Mouse (Mus musculus): Measurements from ENCODE around the gene Trio.

Trio gene

DNA sequence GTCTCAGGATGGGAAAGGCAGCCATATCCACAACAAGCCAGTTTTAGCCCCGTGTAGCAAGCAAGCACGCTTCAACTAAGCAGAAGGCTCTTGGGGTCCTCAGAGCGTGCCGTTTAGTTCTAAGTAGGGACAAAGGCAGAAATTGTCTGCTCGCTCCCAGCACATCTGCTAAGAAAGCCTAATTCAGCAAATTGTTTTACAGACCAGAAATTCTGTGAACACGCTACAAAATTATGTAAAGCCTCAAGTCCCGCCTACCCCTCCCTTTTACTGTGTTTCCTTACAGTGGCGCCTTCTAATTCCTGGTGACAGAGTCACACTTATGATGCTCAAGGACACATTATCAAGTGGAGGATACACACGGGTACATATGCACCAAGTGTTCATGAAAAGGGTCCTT lies 80.1 kb downstream of the Trio start:
- no peak for DNase-seq (ENCODE audit: low read depth, low spot score)

DNA sequence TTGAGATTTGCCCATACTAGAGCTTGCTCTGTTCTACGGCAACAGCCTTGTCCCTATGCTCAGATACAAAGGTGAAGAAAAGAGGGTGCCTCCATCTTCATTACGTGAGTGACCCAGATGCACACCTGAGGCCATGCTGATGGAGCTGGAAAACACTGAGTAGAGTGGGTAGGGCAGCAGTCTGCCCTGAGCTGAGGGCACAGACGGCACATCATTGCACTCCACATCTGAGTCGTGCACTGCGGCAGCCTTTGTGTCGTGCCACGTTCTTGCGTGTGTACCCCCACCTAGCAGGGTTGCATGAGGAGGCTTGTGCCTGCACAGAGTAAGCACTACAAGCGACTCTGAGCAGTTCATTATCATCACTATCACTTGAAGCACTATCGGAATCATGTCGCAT lies 80.8 kb downstream of the Trio start:
- DNase-seq (ENCODE audit: low read depth, low spot score), result no peak

DNA sequence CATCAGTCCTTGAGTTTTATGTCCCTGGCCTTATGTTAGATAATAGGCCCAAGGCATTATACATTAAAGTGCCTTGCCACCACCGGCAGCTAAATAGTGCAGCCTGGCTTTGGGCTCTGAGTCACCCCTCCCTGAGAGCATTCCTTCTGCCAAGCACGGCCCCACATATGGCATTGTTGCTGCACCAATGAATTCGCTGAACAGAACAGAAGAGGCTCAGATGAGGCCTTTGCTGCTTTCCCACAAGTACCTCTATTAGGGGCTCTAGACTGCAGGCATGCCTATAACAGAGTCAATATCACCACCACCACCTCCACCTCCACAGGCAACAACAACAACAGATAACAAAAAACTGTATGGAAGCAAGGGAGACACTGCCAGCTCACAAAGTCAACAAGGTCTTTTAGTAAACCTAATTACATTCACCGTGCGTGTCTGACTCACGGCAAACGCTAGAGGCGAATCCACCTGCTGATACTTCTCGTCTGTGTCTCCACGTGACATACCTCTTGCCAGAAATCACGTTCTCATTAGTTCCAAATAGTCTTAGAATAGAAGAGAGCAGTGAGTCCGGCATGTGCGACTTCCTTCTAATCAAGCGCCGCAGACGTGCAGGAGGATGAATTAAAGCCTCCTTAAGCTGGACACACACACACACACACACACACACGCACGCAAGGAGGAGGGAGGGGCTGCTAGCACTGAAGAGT lies 82.0 kb downstream of the Trio start:
- no peak for DNase-seq (ENCODE audit: low read depth, low spot score)

DNA sequence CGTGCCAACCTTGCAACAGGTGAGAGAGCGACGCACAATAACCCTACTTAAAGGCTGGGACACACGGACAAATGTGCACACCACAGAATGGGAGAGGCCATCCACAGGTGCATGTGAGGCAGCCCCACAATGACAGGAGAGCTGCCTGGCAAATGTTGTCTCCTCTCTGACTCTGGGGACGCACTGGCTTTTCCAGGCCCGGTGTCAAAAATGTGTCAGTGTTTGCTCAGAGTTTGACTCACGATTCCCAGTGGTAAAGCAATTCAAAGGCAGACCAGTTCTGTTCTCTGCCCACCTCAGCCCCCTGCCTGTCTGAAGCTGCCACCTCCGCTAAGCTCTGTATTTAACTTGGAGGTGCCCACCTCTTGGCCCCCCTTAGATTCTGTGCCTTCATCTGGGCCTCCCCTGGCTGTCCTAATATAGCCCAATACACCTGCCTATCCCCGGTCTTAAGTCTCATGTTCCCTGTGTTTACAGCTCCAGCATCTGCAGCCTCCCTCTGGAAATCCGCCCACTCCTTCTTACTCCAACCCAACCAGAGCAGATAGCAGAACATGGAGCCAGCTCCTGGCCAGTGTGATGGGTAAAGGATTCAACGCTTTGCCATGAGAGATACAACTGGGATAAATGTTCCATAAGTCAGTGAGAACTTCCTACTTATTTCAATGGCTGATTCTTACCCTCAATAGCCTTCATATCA lies 83.3 kb downstream of the Trio start:
- DNase-seq (ENCODE audit: low read depth, low spot score), result no peak

DNA sequence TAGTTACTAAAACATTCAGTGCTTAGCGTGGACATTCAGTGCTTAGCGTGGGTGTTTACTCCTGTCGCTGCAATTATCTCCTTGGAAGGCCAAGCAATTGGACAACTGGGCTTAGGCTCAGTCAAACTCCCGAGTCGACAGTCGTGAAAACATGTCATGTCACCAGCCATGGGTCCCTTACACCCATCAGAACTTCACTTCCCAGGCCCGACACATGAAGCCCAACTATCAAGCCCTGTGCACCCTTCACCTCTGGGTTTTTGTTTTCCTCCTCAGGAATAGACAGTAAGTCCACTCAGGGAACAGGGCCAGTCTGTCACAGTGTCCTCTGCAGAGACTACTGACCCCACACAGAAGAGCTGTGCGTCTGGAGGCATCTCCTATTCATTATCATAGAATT lies 84.2 kb downstream of the Trio start:
- DNase-seq (ENCODE audit: low read depth, low spot score), result no peak

DNA sequence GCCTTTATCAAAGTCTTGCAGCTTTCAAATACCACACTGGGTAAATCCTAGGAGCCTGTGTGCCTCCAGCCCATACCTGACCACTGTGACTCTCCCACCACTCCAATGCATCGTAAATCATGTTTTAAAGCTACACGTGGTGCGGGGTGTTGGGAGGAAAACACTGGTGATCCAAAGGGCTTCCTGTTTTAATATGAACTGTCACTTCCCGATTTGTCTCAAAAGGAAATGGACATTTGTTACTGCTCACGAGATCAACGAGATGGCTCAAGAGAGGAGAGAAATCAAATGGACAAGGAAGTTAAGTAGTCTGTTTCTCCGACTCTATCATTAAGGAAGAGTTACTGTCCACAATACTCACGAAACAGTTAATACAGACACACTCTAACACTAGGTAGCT lies 84.6 kb downstream of the Trio start:
- no peak for DNase-seq (ENCODE audit: low read depth, low spot score)

DNA sequence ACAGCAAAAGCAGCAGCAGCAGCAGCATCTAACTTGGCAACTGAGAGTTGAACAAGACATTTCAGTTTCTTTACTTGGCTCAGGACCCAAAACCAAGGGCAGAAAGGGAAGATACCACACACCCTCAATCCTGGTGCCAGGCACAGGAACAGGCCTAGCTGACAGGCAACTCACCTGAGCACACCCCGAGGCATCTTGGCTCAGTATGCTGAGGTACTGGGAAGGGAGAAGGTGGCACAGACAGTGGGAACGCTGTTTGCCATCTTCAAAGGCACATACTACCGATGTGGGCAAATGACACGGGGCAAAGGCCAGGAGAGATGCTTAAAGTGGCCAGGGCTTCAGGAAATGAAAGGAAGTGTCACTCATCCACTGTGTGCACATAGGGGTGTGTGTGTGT lies 85.6 kb downstream of the Trio start:
- DNase-seq (ENCODE audit: low read depth, low spot score), result no peak

DNA sequence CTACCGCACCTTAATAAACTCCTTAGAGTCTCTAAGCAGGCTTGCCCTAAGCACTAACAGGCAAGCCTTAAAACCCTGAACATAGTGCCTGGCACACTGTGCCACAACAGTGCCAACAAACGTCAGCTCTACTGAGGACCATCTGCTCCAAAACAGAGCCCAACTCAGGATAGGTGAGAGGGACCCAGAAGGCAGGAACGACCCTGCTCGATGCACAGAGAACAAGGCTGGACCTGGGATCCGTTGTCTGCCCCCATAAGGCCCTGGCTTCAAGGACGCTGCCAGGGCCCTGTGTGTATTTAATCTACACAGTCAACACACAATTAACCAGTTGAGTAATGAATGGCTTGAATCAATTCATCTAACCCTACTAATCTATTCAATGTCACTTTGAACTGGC lies 86.8 kb downstream of the Trio start:
- DNase-seq (ENCODE audit: low read depth, low spot score), result no peak

DNA sequence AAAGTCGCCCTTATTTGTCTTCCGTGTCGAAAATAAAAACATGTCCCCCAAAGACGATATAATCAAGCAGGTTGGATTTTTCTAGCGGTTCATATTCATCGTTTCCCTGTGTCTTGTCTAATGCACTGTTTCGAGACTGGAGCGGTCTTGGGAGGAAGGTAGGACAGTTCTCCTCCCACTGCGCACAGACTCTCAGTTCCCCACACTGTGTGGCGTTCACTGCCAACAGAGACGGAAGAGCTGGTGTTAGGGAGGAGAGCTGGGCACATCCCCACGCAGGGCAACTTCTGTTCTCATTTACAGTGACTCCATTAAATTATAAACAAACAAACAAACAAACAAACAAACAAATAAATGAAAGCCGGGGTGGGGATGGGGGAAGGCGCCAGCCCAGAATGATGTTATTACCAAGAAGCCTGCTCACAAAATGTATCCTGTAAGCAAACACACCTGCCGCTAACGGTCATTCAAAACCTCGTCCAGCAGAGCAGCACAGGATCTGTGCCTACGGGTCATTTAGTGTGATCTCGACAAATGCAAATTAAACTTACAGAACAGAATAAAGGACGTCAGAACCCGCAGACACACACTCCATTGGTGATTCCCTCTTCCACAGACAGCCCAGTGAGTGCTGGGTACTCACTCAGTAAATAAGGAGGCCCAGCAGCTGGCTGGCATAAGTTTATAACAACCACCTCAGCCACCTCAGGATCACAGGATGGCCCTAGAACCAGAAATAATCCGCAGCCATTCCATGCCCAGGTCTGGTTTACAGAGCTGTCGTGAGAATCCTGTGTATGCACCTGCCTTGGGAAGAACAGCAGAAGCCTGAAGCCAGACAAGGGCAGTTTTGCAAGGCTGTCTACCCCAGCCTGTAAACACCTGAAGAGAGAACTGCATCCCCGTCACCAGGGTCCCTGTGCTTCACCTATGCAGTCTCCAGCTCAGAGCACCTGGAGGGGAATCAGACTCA lies 87.5 kb downstream of the Trio start:
- DNase-seq (ENCODE audit: low read depth, low spot score), result no peak

DNA sequence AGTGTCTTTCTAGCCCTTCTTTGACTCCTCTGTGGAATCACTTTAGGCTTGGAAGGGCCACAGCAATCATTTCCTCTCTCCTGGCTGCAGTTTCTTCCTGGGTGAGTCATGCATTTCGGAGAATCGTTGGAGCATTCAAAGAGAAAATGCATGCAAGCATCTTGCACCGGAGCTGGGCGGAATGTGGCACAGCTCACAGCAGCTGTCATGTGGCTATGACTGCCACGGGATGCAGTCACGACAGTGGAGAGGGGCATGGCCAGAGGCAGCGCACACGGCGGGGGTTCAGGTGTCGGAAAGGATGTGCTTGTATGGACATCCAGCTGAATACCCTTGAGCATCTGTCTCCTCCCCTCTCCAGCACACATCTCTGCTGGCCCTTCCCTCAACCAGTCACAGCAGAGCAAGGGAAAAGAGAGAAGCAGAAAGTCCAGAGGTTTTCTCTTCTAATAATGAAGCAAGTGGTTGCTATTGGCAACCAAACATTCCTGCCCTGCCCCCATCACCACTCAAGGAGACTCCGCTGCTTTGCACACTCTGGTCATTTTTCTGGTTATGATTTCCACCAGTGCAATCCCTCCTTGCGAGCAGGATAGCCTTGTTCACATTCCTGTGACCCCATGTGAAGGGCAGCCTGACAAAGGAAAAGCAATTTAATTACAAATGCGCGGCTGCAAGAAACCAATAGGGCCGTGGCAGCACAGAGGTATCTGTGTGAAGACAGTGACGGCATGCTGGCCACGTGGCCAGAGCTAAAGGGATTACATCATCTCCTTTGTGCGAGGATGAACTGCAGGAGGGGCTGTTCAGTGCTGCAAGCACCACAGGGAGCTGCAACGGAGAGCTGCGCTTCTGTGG lies 88.4 kb downstream of the Trio start:
- no peak for DNase-seq (ENCODE audit: low read depth, low spot score)

DNA sequence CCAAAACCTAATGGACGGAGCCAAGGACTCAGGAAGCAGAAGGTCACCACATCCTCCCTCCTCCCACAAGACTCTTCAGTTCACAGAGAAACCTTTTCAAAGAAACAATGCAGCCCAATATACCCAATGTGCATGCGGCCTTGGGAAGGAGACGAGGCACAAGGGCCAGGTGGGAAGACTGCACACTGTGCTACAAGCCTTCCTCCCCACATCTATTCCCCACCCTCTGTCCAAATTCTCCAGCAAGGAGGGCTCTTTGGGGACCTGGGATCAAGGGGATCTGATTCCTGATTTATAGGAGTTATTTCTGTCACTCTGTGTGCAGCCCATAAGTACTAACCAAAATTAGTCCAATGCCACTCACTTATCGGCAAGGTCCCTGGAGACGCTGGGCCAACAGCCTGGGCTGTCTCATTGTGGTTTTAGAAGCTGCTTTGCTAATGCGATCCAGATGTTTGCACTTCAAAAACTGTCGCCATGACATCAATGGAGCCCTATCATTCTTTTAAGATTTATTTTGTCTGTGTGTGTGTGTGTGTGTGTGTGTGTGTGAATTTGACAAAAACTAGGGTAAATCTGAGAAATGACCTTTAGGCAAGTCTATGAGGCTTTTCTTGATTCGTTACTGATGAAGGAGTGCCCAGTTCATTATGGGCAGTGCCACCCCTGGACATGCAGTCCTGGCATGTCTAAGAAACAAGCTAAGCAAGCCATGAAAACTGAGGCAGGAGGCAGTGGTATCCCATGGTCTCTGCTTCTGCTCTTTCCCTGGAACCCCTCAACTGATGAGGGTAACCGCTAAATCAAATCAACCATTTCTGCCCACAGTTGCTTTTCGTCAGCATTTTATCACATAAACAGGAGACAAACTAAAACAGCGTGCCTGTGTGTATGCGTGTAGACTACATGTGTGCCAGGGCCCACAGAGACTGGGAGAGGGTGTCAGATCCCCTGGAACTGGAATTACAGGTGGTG lies 89.6 kb downstream of the Trio start:
- no peak for DNase-seq (ENCODE audit: low read depth, low spot score)

DNA sequence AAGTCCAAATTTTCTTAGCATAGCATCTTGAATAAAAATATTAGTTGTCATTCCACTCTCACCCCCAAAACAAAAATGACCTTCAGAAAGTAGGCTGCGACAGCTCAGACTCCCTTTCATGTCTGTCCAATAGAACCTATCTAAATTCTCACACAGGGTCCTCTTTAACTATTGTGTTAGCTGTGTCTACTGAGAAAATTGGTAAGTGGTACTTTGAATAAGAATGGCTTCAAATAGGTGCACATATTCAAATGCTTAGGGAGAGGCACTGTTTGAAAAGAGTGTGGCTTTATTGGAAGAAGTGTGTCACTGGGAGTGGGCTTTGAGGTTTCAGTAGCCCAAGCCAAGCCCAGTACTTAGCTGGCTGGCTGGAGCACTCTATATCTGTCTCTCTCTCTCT lies 92.4 kb downstream of the Trio start:
- no peak for DNase-seq (ENCODE audit: low read depth, low spot score)

DNA sequence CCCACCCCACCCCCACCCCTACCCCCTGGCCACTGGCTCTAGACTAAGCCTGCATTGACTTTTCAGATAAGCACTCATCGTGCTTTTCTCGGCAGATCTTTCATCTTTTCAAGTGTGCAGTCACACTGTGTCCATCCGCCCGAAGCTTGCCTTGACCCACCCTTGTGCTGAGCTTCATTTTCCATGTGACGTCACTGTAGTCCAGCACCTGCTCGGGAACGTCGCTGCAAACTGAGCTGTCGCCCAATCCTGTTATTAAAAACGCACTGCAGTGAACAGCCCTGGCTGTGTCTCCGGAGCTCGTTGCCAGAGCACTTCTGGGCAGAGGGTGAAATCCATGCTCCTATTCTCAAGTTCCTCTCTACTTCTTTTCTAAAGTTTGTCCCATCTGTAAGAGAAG lies 93.8 kb downstream of the Trio start:
- DNase-seq (ENCODE audit: low read depth, low spot score), result no peak

DNA sequence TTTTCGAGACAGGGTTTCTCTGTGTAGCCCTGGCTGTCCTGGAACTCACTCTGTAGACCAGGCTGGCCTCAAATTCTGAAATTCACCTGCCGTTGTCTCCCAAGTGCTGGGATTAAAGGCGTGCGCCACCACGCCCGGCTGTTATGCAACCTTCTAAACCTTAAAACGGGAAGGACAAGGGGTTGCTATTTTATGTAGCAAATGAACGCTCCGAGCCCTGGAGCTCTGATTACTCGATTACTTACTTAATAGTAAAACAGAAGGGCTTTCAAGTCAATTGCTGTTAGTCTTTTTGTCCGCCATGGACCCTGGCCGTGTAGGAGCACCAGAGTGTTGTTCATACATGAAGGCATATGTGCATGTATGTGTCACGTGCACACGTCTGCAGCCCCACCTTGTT lies 94.2 kb downstream of the Trio start:
- DNase-seq (ENCODE audit: low read depth, low spot score), result no peak

DNA sequence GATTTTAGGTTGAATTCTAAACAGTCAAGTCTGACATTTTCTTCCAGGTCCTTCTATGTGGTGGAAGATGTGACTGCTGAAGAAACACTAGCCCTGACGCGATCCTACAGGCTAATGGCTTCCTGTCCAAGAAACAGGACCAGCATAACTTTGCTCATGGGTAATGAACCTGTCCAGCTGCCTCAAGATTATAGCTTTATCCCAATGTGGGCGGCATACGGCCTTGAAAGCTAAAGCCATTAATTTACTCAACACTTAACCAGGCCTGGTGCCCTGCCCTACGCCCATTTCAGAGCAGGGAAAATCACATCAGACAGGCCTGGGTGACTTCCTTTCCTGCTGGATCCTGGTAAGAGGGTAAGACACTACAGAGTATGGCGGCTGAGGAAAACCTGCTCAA lies 98.0 kb downstream of the Trio start:
- DNase-seq (ENCODE audit: low read depth, low spot score), result no peak

DNA sequence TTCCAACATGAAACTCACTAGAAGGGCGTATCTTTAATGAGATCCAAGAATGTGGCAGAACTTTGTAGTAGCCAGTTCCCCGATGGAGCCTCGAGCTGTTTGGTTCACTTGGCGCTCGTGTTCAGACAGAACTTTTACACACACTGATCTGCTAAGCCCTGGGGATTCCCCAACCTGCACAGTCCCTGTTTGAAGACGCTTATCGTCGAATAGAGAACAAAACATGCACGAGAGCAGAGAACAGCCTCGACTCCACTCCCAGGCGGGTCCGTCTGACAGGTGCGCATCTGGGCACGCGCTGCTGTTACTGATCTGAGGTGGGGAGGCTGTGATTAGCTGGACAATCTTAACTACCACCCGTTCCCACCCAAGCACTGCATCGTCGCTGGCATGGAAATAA lies 98.7 kb downstream of the Trio start:
- peak; percentile 88 for DNase-seq (ENCODE audit: low read depth, low spot score)

DNA sequence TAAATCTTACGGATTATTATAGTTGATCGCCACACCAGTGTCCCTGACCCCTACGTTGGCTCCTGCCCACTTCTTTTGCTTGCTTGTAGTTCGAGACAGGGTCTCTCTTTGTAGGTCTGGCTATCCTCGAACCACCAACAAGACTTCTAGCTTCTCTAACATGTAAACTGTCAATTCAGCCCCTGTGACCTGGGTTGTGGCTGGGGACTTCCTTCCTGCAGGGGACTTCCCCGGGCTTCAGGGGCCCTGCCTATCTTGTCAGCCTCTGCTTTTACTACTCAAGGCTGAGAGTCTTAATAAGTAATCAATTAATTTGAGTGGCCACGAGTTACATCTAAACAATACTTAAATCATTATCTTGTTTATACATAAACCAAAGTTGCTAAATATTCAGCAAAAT lies 99.2 kb downstream of the Trio start:
- peak; percentile 86 for DNase-seq (ENCODE audit: low read depth, low spot score)

DNA sequence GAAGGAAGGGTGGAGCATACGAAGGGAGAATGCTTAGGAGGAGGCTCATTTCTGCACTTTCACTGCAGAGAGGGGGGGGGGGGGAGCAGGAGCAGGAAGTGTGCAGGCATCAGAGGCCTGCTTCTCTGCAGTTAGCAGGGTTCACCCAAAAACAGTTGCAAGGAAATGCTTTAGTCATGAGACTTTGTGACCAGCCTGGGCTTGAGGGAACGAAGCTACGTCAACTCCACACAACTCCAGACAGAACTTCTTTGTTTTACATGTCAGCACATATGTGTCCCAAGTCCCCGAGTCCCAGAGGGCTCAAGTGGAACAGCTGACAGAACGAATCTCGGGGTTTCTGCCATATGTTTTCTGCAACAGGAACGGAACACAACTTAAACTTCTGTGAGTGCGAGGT lies 99.8 kb downstream of the Trio start:
- peak; percentile 85 for DNase-seq (ENCODE audit: low read depth, low spot score)

DNA sequence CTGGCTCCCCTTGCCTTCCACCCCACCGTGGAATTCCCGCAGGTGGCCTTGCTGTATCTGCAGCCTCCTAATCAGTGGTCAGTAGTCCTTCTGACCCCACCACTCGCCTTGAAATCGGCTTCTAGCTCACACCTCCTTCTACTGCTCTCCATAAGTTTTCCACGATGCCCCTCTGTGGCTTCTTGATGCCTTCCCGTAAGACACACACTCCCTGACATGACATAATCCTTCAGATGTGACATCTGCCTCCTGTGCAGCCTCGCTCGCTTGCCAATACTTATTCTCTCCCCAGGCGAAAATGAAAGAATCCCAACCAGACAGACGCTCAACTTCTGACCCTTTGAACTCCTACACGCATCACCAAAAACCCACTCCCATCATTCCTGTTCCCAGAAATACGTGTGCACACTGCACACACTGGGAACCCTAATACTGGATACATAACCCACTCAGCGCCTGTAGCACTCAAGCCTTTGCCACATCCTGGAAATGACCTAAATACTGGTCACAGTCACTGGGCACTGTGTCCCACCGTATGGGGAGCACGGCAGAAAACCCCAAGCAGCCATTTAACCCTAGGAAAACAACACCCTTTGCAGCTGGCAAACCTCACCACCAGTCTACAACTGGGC lies 100.5 kb downstream of the Trio start:
- DNase-seq (ENCODE audit: low read depth, low spot score), result peak; percentile 52

DNA sequence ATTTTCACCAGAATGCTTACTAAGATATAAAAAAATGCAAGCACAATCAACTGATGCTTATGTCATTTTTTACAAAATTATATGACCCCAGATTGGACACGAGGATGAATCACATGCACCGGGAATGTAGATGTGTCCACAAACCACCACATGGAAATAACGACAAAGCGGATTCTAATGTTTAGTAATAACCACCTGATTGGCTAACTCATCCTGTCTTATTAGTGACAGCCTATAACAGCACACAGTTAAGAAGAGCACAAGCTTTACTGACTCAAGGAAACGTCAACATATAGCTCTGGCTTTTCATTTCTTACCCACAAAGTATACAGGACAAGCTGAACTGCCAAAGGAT lies 101.7 kb downstream of the Trio start:
- DNase-seq (ENCODE audit: low read depth, low spot score), result no peak

Measured in CD4-positive helper T cell, adult 2 months (primary cell).